Mouse (Mus musculus) layer of hippocampus, adult 8-10 months (tissue): ENCODE measurements around the gene Shld1. TPM values are rescaled to one million over a fixed set of nuclear protein-coding genes. Genes with fewer than 3 reads are reported as not detected.

Experiments
- DNase-seq, 2 experiments: peaks; one replicate each; pipeline ENCODE4 v3.0.0; 2022; ENCODE audit warnings: low spot score in 2 of 2
- total RNA-seq, 4 experiments: library from RNA; stranded (reverse); gene quantifications; 2 replicates each; pipeline ENCODE4 v1.2.4; 2022

Shld1 gene
- 10 to 100 TPM in 3 of 4 experiments, 1 to 10 TPM in 1; 8.6 to 13.6 (median 12.4) TPM for total RNA-seq

DNA sequence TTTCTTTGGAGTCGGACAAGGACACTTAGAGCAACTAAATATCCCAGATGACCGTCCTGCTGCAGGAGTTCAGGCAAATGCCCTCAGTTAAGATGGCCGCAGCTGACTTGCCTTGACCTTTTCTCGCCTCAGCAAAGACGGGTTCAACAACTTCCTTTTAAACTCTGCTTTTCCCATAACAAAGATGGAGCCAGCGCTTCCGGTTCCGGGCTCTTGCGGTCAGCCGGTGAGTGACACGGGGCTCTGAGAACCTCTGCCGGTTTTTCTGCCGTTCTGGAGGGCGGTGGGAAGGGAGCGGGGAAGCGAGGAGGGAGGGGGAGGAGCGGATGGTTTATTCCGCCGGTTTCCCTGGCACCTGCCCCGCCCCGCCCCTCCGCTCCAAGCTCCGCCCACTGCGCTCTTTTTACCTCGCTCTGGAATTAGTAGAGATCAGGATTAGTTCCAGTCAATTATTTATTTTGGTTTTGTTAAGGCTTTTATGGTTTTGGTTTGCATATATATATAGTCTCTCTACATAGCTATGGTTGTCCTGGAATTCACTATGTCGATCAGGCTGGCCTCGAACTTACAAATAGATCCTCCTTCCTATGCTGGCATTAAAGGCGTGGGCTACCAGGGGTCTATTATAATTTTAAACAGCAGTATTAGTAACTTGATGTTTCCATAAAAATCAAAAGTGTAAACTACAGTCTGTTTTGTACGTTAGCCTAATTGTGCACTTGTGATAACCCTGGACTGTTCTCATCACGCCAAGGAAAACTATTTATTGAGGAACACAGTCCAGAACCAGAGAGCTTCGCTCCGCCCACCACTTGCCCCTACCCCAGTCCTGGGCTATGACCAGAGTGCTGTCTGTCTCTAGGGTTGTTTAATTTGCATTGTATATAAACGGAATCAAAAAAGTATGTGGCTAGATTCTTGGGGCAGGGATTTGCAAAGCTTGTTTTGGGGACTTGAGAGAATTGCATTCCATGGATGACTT is at the start of gene Shld1:
TSS of gene Shld1 (plus strand) at position 176 of the 982 bp plus-strand sequence.
- DNase-seq = peak; percentile 90 to 93

DNA sequence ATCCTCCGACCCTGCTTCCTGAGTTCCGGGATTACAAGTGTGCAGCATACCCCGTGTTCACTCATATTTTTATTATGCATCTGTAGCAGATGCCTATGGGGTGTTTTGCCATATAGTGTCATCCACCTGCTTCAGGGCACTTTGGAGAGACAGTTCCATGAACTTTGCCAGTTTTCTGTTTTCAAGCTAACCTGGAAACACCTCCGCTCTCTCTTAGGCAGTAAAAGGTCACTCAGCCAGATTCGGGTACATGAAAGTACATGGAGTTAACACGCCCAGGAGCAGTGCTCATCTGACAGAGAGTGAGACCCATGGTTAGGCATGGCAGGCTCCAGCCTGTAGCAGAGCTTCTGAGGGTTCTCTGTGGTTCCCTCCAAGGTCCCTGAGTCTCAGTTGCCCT is 48.4 kb upstream of the Shld1 start:
- DNase-seq = no peak

GRCm38 (mm10) chr2:132639337-132639736 is 47.4 kb upstream of the Shld1 start:
- DNase-seq = no peak

DNA sequence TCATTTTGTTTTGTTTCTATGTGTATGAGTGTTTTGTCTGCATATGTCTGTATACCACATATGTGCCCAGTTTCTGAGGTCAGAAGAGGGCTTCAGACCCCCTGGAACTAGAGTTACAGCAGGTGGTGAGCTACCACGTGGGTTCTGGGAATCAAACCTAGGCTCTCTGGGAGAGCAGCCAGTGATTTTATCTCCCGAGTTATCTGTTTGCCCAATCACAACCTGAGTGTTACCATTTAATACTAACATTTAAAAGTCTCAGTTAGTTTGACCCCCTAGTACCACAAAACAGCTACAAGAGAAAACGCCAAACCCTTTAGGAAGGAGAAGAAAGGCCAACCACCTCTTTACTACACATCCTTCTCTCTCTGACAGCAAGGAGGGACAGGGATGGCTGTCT is 45.5 kb upstream of the Shld1 start:
- DNase-seq = no peak

GRCm38 (mm10) chr2:132643161-132643560 is 43.6 kb upstream of the Shld1 start:
- no peak for DNase-seq

DNA sequence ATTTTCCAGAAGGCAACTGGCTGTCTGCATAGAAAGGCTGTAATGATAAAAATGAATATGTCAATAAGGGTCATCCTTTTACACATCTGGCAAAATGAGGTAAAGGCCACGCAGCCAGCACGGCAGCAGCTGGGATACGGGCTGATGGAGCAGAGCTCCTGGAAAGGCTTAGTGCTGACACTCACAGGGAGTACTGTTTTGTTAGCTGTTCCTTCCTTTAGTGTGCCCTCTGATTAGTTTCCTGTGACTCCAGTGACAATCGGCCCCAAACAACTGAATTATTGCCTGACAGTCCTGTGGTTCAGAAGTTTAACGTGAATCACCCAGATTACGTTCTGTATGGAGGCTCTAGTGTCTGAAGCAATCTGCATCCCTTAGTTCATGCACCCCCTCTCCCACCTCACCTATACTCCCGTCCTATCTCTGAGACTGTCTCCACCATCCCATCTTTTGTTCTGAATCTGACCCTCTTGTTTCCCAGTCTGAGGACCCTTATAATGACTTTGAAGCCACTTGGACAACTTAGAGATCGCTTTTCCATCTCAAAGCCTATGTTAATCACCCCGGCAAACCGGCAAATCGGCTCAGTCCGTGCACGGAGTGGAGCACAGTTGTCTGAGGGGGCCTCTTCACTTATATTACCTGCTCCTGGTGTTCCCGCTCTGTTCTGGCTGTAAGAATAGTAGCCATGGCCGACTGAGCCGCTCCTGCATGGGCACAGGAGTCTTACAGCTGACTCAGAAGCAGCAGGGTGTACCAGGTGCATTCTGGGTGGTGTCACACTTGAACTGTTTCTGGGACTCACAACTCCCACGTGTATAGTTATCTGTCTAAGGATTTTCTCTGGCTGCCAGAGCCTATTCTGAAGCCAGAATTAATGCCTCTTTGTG is 39.6 kb upstream of the Shld1 start:
- no peak for DNase-seq

DNA sequence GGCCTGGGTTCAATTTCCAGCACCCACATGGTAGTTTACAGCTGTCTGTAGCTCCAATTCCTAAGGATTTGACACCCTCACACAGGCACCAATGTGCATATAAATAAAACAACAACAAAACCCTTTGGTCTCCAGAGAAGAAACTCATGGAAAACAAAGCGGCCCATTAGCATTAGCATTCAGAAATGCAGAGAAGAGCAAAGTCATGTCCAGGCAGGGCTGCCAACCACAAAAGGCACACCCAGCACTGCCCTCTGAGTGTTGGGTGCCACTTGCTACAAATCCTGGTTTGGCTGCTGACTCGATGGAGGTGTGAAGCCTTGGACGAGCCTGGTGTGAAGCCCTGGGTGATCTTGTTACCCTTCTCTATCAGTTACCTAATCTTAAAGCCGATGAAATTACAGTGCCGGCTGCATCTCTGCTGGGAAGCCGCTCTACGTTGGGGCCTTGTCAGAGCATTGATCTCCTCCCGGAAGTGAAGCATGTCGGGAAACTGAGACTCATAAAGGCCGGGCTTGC is 37.3 kb upstream of the Shld1 start:
- DNase-seq = no peak

- no peak for DNase-seq
These were observed 36.2 kb upstream of the Shld1 start for GRCm38 (mm10) chr2:132650546-132650945.

DNA sequence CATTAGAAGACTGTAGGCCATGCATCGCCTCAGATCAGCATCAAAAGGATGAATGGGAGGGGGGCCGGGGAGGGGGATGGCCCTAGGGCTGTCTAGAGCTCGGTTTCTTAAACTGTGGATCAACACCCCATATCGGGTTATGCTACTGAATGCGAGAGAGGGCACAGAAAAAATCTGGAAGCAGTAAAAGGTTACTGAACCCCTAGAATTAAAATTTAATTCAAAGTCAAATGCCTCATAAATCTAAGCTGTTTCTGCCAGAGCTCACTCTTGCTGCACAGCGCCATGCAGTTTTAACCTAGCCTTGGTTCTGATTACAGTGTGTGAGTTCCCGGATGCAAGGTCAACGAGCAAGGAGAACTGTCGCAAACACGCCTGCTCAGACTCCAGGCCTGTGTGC is 34.3 kb upstream of the Shld1 start:
- no peak for DNase-seq

DNA sequence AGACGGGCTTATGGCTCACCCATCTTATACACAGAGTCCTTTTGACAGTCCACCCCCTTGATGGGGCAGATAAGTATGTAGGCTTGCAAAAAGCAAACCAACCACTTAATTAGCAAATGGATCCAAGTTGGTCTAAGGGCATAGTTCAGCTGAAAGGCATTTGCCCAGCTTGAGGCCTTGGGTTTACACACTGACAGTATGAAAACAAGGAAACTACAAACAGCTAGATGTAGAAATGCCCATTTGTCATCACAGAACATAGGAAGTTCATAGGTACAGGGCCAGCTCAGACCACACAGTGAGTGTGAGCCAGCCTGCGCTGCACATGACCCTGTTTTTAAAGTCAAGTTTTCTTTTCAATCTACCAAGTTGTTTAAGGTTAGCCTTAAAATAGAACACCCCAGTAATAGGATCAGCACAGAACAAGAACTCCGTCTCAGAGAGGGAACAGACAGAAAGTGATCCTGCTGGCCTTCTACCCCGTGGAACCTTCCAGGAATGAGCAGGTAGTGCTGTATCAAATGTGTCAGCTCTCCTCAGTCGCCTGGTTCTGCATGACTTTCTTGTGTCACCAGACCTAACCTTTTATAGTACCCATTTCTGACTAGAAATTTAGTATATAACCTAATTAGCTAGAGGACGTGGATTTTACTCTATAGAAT is 31.8 kb upstream of the Shld1 start:
- DNase-seq = no peak

- no peak for DNase-seq
These were observed 29.5 kb upstream of the Shld1 start for GRCm38 (mm10) chr2:132657186-132657585.

DNA sequence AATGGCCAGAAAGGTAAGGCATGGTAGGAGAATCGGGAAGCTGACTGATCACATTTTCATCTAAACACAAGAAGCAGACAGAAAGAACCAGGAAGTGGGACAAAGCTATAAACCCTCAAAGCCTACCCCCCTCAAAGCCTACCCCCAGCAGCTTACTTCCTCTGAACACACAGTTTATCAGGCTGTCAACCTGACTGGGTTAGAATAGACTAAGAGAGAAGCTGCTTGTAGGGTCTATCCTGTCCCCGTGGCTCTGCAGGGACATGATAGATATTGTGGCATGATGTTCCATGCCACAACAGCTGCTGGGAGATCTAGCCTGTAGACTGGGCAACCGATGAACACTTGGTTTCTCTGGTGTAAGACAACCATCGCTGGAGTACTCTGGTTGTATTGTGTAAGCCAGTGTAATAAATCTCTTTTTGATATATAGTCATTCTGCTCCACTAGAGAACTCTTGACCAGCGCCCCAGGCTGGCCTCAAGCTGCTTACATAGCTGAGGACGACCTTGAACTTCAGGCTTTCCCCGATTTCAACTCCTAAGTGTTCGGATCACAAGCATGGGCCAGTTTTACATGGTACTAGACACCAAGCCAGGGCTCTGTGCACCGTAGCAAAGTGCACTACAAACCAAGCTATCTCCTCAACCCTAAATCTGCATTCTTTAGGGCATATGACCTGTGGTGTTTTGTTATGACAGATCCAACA is 28.2 kb upstream of the Shld1 start:
- no peak for DNase-seq

- no peak for DNase-seq
These were observed 17.6 kb upstream of the Shld1 start for GRCm38 (mm10) chr2:132669091-132669490.

DNA sequence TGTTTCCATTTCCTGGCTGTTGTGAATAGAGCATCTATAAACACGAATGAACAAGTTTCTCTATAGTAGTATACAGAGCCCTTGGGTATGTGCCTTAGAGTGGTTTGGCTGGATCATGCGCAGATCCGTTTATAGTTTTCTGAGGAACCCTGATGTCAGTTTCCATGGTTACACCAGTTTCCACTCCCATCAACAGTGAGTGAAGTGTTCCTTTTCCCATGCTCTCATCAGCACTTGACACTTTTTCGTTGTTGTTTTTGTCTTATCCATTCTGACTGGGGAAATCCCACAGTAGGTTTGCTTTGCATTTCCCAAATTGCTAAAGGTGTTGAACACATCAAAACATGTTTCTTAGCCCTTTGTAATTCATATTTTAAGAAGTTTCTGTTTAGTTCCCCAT is 16.4 kb upstream of the Shld1 start:
- DNase-seq = no peak

- DNase-seq = no peak
These were observed 14.6 kb upstream of the Shld1 start for GRCm38 (mm10) chr2:132672121-132672520.

DNA sequence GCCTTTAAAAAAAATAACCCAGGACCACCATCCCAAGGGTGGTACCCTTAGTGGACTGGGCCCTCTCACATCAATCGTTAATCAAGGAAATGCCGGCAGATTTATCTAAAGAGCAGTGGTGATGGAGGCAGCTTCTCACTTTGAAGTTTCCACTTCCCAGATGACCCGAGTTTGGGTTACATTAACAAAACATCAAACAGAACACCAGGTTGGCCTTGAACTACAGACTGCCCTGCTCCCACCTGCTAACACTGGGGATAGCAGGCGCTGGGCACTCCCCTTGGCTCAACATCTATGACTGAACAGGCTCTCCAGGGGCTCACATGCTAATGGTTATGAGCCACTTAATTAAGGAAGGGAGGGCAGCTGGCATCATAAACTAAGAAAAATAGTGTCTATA is 10.6 kb upstream of the Shld1 start:
- no peak for DNase-seq

DNA sequence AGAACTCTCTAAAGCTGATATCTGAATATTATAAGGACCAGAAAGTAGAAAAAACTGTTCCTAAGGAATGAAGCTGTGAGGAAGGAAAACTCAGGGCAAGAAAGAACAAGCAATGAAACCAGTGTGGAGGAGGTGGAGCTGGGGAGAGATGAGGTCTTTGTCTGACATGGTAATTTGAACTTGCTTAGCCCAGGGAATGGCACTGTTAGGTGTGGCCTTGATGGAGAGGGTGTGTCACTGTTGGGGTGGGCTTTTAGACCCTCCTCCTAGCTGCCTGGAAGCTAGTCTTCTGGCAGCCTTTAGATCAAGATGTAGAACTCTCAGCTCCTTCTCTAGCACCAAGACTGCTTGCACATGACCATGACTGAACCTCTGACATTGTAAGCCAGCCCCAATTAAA is 1.7 kb upstream of the Shld1 start:
- no peak for DNase-seq

- no peak for DNase-seq
These were observed 1.9 kb downstream of the Shld1 start for GRCm38 (mm10) chr2:132688611-132689021.

GRCm38 (mm10) chr2:132689188-132689568 is 2.4 kb downstream of the Shld1 start:
- DNase-seq = no peak

- peak in 1 of 2 experiments; percentile 33 for DNase-seq
These were observed 3.0 kb downstream of the Shld1 start for GRCm38 (mm10) chr2:132689569-132690231.
